Mouse (Mus musculus) G1E (cell line): ENCODE results near the gene B3gat1. TPM values are rescaled to one million over a fixed set of nuclear protein-coding genes. Genes with fewer than 3 reads are reported as not detected.

Source experiments
- ATAC-seq: 2 replicates; pipeline ENCODE4 v1.8.0; 2016; ENCODE audit warnings: mild to moderate bottlenecking; ENCODE audit not compliant: insufficient number of reproducible peaks, poor library complexity, low FRiP score, severe bottlenecking; ENCODE audit errors: extremely low read depth
- DNase-seq: peaks from one replicate; pipeline ENCODE4 v3.0.0; 2012; ENCODE audit warnings: low spot score
- H3K27me3 ChIP-seq: 2 replicates; pipeline ENCODE4 v1.6.1; 2012; ENCODE audit warnings: mild to moderate bottlenecking, low read length, inconsistent platforms; ENCODE audit not compliant: insufficient read depth
- H3K36me3 ChIP-seq: replicated peaks from 2 replicates; pipeline ENCODE3; 2012; ENCODE audit warnings: mild to moderate bottlenecking, inconsistent platforms
- H3K4me1 ChIP-seq: 2 replicates; pipeline ENCODE4 v1.6.1; 2012; ENCODE audit warnings: low read depth, low read length, inconsistent platforms, mixed read lengths; ENCODE audit not compliant: insufficient read depth
- H3K4me3 ChIP-seq: 2 replicates; pipeline ENCODE4 v1.5.1; 2012; ENCODE audit warnings: low read depth, mild to moderate bottlenecking, inconsistent platforms, low read length, moderate library complexity, mixed read lengths
- H3K9me3 ChIP-seq: replicated peaks from 2 replicates; pipeline ENCODE4 v1.6.1; 2012; ENCODE audit warnings: inconsistent platforms
- CTCF ChIP-seq: IDR thresholded peaks from 2 replicates; pipeline ENCODE4 v1.5.1; 2012; ENCODE audit warnings: low read depth, low read length, inconsistent platforms, mixed read lengths
- GATA1 ChIP-seq: IDR thresholded peaks from 2 replicates; pipeline ENCODE4 v1.6.1; 2012; ENCODE audit warnings: borderline replicate concordance, low read length, inconsistent platforms, mixed read lengths
- GATA2 ChIP-seq: IDR thresholded peaks from 2 replicates; pipeline ENCODE4 v1.6.1; 2012; ENCODE audit warnings: low read depth, low read length, inconsistent platforms, borderline replicate concordance
- POLR2AphosphoS5 ChIP-seq: IDR thresholded peaks from 2 replicates; pipeline ENCODE4 v1.6.1; 2012; ENCODE audit warnings: low read depth, low read length, inconsistent platforms; ENCODE audit not compliant: insufficient replicate concordance
- TAL1 ChIP-seq: conservative IDR thresholded peaks from 2 replicates; pipeline ENCODE4 v1.6.1; 2012; ENCODE audit warnings: low read depth, low read length, inconsistent platforms, mixed read lengths
- polyA plus RNA-seq: library from polyadenylated mRNA; stranded (reverse); fragments of >175 nt; gene quantifications from 2 replicates; pipeline ENCODE4 v1.2.3, GENCODE M21; 2012
- total RNA-seq, 2 experiments: library from RNA; stranded (forward) in 1 of 2; stranded (reverse) in 1 of 2; fragments of 200-1000 nt in 1 of 2; fragments of >200 nt in 1 of 2; fragmentation: Nextera tagmentation in 1 of 2; gene quantifications; 2 replicates each; pipeline ENCODE4 v1.2.3; 2014 to 2017

Gene B3gat1
- total and polyA plus RNA-seq, 3 experiments: 0.11 TPM; not detected in 2

GRCm38 (mm10) chr9:26698286-26698685 lies 35.2 kb upstream of the B3gat1 start:
- no peaks in the 10 kb centered on the region for H3K36me3 ChIP-seq
- no peaks in the 10 kb centered on the region for H3K4me1 ChIP-seq
- ATAC-seq: no peak
- H3K27me3 ChIP-seq: no peaks in the 10 kb centered on the region
- no peak for TF ChIP-seq POLR2AphosphoS5
- no peak for TF ChIP-seq GATA1
- TF ChIP-seq GATA2: no peak
- TF ChIP-seq CTCF: no peak
- no peaks in the 10 kb centered on the region; the same call in 1 of the 2 replicates for H3K9me3 ChIP-seq
- DNase-seq: no peak
- H3K4me3 ChIP-seq: no peak overlapping the region

GRCm38 (mm10) chr9:26700329-26700728 lies 33.2 kb upstream of the B3gat1 start:
- no peak for ATAC-seq
- H3K36me3 ChIP-seq: no peaks in the 10 kb centered on the region
- no peaks in the 10 kb centered on the region for H3K9me3 ChIP-seq
- no peak overlapping the region for H3K4me3 ChIP-seq
- no peaks in the 10 kb centered on the region for H3K27me3 ChIP-seq
- DNase-seq: no peak
- no peaks in the 10 kb centered on the region for H3K4me1 ChIP-seq
- TF ChIP-seq GATA2 (no peak), GATA1 (no peak), TAL1 (no peak), POLR2AphosphoS5 (no peak), CTCF (no peak)

GRCm38 (mm10) chr9:26718388-26718787 lies 15.1 kb upstream of the B3gat1 start:
- H3K4me1 ChIP-seq: no peaks in the 10 kb centered on the region
- DNase-seq (no peak), ATAC-seq (no peak)
- no peak overlapping the region for H3K4me3 ChIP-seq
- no peaks in the 10 kb centered on the region for H3K36me3 ChIP-seq
- H3K27me3 ChIP-seq: no peaks in the 10 kb centered on the region
- no peaks in the 10 kb centered on the region for H3K9me3 ChIP-seq
- no peak for TF ChIP-seq CTCF

GRCm38 (mm10) chr9:26721771-26722170 lies 11.8 kb upstream of the B3gat1 start:
- ATAC-seq (no peak), DNase-seq (no peak)
- Histone ChIP-seq H3K9me3 (no peaks in the 10 kb centered on the region), H3K36me3 (no peaks in the 10 kb centered on the region), H3K27me3 (no peaks in the 10 kb centered on the region), H3K4me1 (no peaks in the 10 kb centered on the region), H3K4me3 (no peak overlapping the region)
- TF ChIP-seq TAL1 (no peak), GATA1 (no peak), POLR2AphosphoS5 (no peak), GATA2 (no peak)

- no peak for DNase-seq
- TF ChIP-seq TAL1 (no peak), CTCF (no peak), POLR2AphosphoS5 (no peak)
- no peak overlapping the region for H3K4me3 ChIP-seq
- no peaks in the 10 kb centered on the region for H3K27me3 ChIP-seq
- H3K9me3 ChIP-seq: no peaks in the 10 kb centered on the region
- H3K36me3 ChIP-seq: no peaks in the 10 kb centered on the region
- no peak for ATAC-seq
- no peaks in the 10 kb centered on the region for H3K4me1 ChIP-seq
Observed at GRCm38 (mm10) chr9:26725709-26726108, 7.8 kb upstream of the B3gat1 start.

- no peaks in the 10 kb centered on the region for H3K4me1 ChIP-seq
- ATAC-seq (no peak), DNase-seq (no peak)
- peaks cover 3% of the 10 kb centered on the region; the same call in 1 of the 2 replicates for H3K9me3 ChIP-seq
- no peaks in the 10 kb centered on the region for H3K27me3 ChIP-seq
- TF ChIP-seq GATA2 (no peak), CTCF (no peak), TAL1 (no peak), POLR2AphosphoS5 (no peak), GATA1 (no peak)
- no peaks in the 10 kb centered on the region for H3K36me3 ChIP-seq
- H3K4me3 ChIP-seq: no peak overlapping the region
Observed at GRCm38 (mm10) chr9:26727445-26727844, 6.1 kb upstream of the B3gat1 start.

GRCm38 (mm10) chr9:26728556-26728955 lies 5.0 kb upstream of the B3gat1 start:
- TF ChIP-seq TAL1 (no peak), POLR2AphosphoS5 (no peak), CTCF (no peak), GATA2 (no peak)
- Histone ChIP-seq H3K9me3 (peaks cover 10% of the 10 kb centered on the region), H3K4me1 (no peaks in the 10 kb centered on the region), H3K4me3 (no peak overlapping the region), H3K36me3 (no peaks in the 10 kb centered on the region), H3K27me3 (no peaks in the 10 kb centered on the region)
- DNase-seq (no peak), ATAC-seq (no peak)
